Mouse (Mus musculus): ENCODE results near the gene Prpf8. TPM values are rescaled to one million over a fixed set of nuclear protein-coding genes. Genes with fewer than 3 reads are reported as not detected.

Prpf8 gene
- polyA plus RNA-seq, 1 experiment from 2014 or later = 105 TPM

GRCm38 (mm10) chr11:75536255-75537024 lies 49.8 kb downstream of the Prpf8 start:
- Histone ChIP-seq H3K9me3 (ENCODE audit: control insufficient read depth, low read length) (no peaks in the 10 kb centered on the region), H3K36me3 (ENCODE audit: control insufficient read depth, insufficient read depth, low read length) (no peaks in the 10 kb centered on the region), H3K4me1 (replicated peaks; ENCODE audit: control insufficient read depth, insufficient read depth, low read length) (peaks cover 34% of the 10 kb centered on the region), H3K9ac (ENCODE audit: low read depth, low read length) (no peak overlapping the region), H3K27me3 (replicated peaks; ENCODE audit: control insufficient read depth, insufficient read depth, low read length) (no peaks in the 10 kb centered on the region), H3K4me3 (ENCODE audit: low read depth, low read length) (no peak overlapping the region), H3K4me2 (no peak overlapping the region), H3K27ac (ENCODE audit: low read depth, low read length) (no peak overlapping the region)
- no peak for ATAC-seq (replicated peaks; ENCODE audit: low FRiP score)
- WGBS = 87% methylated on average over 12 of the region's 12 CpGs
- no peak for DNase-seq (ENCODE audit: low spot score)

DNA sequence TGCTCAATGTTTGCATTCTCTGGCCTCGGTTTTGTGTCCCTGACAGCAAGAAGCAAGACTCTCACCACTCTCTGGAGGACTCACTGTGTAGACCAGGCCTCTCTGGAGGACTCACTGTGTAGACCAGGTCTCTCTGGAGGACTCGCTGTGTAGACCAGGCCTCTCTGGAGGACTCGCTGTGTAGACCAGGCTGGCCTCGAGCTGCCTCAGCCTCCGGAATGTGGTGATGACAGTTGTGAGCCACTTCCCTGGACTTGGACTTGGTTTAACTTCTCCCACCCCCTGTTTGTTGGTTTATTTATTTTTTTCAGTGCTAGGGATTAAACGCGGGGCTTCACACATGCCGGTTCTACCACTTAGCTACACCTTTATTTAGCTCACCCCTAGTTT lies 50.4 kb downstream of the Prpf8 start:
- no peaks in the 10 kb centered on the region for H3K36me3 ChIP-seq (ENCODE audit: control insufficient read depth, insufficient read depth, low read length)
- H3K4me3 ChIP-seq (ENCODE audit: low read depth, low read length) = no peak overlapping the region
- no peak overlapping the region for H3K4me2 ChIP-seq
- H3K4me1 ChIP-seq (replicated peaks; ENCODE audit: control insufficient read depth, insufficient read depth, low read length) = peaks cover 34% of the 10 kb centered on the region
- H3K9me3 ChIP-seq (ENCODE audit: control insufficient read depth, low read length) = no peaks in the 10 kb centered on the region
- H3K27me3 ChIP-seq (replicated peaks; ENCODE audit: control insufficient read depth, insufficient read depth, low read length) = no peaks in the 10 kb centered on the region
- no peak overlapping the region for H3K27ac ChIP-seq (ENCODE audit: low read depth, low read length)
- WGBS = 81% methylated on average over 8 of the region's 8 CpGs
- H3K9ac ChIP-seq (ENCODE audit: low read depth, low read length) = no peak overlapping the region
- DNase-seq (ENCODE audit: low spot score) (no peak), ATAC-seq (replicated peaks; ENCODE audit: low FRiP score) (no peak)

DNA sequence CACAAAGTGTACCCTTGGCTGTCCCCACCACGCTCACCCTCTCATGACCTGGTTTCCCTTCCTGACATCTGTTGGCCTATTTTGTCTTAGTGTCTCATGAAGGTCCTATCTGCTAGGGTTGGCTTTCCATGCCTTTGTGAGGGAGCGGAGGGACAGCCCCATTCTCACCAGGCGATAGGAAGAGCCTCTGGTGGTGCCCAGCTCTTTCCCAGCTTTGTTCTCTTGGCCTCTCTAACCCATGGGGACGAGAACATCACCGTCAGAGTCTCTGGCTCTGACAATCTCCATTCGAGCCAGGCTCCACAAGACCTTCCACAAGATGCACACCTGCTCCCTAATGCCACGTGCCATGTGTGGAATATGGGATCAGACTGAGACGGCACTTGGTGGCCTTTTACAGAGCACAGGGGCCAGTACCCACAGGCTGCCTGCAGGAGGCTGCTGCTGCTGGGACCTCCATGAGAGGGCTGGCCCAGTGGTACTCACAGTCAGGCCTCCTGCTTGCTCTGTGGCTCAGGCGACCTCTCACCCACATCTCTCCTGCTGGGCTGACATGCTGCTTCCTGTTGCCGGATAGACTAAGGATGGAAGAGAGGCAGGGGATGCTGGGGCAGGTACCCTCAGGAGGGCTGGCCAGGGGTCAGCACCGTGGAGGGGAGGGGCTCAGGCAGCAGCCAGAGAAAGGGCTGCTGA lies 51.0 kb downstream of the Prpf8 start:
- Histone ChIP-seq H3K9me3 (ENCODE audit: control insufficient read depth, low read length) (no peaks in the 10 kb centered on the region), H3K4me1 (replicated peaks; ENCODE audit: control insufficient read depth, insufficient read depth, low read length) (peaks cover 34% of the 10 kb centered on the region), H3K36me3 (ENCODE audit: control insufficient read depth, insufficient read depth, low read length) (no peaks in the 10 kb centered on the region), H3K27ac (ENCODE audit: low read depth, low read length) (peak overlapping the region; percentile 11; the same call in 1 of the 2 replicates), H3K4me3 (ENCODE audit: low read depth, low read length) (no peak overlapping the region), H3K4me2 (peak overlapping the region; percentile 5), H3K9ac (ENCODE audit: low read depth, low read length) (no peak overlapping the region), H3K27me3 (replicated peaks; ENCODE audit: control insufficient read depth, insufficient read depth, low read length) (no peaks in the 10 kb centered on the region)
- no peak for ATAC-seq (replicated peaks; ENCODE audit: low FRiP score)
- 61% methylated on average over 11 of the region's 11 CpGs for WGBS
- no peak for DNase-seq (ENCODE audit: low spot score)

GRCm38 (mm10) chr11:75538184-75538969 lies 51.8 kb downstream of the Prpf8 start:
- Histone ChIP-seq H3K9ac (ENCODE audit: low read depth, low read length) (no peak overlapping the region; the same call in 1 of the 2 replicates), H3K9me3 (ENCODE audit: control insufficient read depth, low read length) (no peaks in the 10 kb centered on the region), H3K4me3 (ENCODE audit: low read depth, low read length) (no peak overlapping the region), H3K36me3 (ENCODE audit: control insufficient read depth, insufficient read depth, low read length) (no peaks in the 10 kb centered on the region), H3K4me1 (replicated peaks; ENCODE audit: control insufficient read depth, insufficient read depth, low read length) (peaks cover 34% of the 10 kb centered on the region), H3K27ac (ENCODE audit: low read depth, low read length) (peak overlapping the region; percentile 11; the same call in 1 of the 2 replicates), H3K27me3 (replicated peaks; ENCODE audit: control insufficient read depth, insufficient read depth, low read length) (no peaks in the 10 kb centered on the region), H3K4me2 (peak overlapping the region; percentile 5)
- ATAC-seq (replicated peaks; ENCODE audit: low FRiP score) = no peak; the same call in 1 of the 2 replicates
- no peak for DNase-seq (ENCODE audit: low spot score)
- 67% methylated on average over 9 of the region's 9 CpGs for WGBS

DNA sequence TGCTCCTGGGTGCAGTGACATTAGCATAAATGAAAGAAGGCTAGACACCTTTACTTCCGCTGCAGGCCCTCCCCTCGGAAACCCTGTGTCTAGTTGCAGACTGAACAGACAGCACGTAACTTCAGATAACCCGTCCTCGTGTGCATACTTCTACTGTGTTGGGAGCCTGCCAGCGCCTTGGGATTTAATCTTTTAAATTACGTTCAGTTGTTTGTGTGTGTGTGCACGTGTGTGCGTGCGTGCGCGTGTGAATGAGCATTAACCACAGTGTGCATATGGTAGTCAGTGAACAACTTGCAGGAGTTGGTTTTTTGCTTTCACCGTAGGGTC lies 52.3 kb downstream of the Prpf8 start:
- no peaks in the 10 kb centered on the region for H3K36me3 ChIP-seq (ENCODE audit: control insufficient read depth, insufficient read depth, low read length)
- no peaks in the 10 kb centered on the region for H3K9me3 ChIP-seq (ENCODE audit: control insufficient read depth, low read length)
- H3K27me3 ChIP-seq (replicated peaks; ENCODE audit: control insufficient read depth, insufficient read depth, low read length) = no peaks in the 10 kb centered on the region
- H3K4me1 ChIP-seq (replicated peaks; ENCODE audit: control insufficient read depth, insufficient read depth, low read length) = peaks cover 34% of the 10 kb centered on the region
- ATAC-seq (replicated peaks; ENCODE audit: low FRiP score) = no peak
- DNase-seq (ENCODE audit: low spot score) = no peak
- no peak overlapping the region for H3K27ac ChIP-seq (ENCODE audit: low read depth, low read length)
- no peak overlapping the region; the same call in 1 of the 2 replicates for H3K9ac ChIP-seq (ENCODE audit: low read depth, low read length)
- no peak overlapping the region for H3K4me2 ChIP-seq
- H3K4me3 ChIP-seq (ENCODE audit: low read depth, low read length) = no peak overlapping the region
- 79% methylated on average over 13 of the region's 13 CpGs for WGBS

DNA sequence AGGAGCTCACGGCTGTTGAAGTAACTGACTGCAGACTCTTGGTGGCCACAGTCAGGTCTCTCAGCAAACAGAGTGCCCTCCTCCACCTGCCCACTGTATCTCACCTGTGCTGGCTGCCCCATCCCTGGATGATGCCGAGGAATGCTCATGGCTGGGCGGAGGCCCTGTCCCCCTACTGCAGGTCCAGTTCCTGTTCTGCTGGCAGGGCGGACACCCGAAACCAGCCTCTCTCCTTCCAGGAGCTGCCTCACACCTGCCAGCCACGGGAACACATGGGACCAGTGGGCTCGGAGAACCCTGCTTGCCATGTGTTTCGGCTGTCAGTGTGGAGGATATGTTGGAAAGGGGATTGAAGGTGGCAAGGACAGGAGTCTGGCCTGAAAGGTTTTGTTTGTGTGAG lies 53.6 kb downstream of the Prpf8 start:
- Histone ChIP-seq H3K9me3 (ENCODE audit: control insufficient read depth, low read length) (no peaks in the 10 kb centered on the region), H3K4me2 (no peak overlapping the region), H3K4me3 (ENCODE audit: low read depth, low read length) (no peak overlapping the region), H3K9ac (ENCODE audit: low read depth, low read length) (no peak overlapping the region), H3K4me1 (replicated peaks; ENCODE audit: control insufficient read depth, insufficient read depth, low read length) (peaks cover 24% of the 10 kb centered on the region), H3K27me3 (replicated peaks; ENCODE audit: control insufficient read depth, insufficient read depth, low read length) (no peaks in the 10 kb centered on the region), H3K27ac (ENCODE audit: low read depth, low read length) (peak overlapping the region; percentile 71; the same call in 1 of the 2 replicates), H3K36me3 (ENCODE audit: control insufficient read depth, insufficient read depth, low read length) (no peaks in the 10 kb centered on the region)
- DNase-seq (ENCODE audit: low spot score) (no peak), ATAC-seq (replicated peaks; ENCODE audit: low FRiP score) (no peak)
- WGBS = 83% methylated on average over 8 of the region's 8 CpGs

- H3K4me3 ChIP-seq (ENCODE audit: low read depth, low read length) = no peak overlapping the region
- H3K27ac ChIP-seq (ENCODE audit: low read depth, low read length) = peak overlapping the region; percentile 71
- no peaks in the 10 kb centered on the region for H3K9me3 ChIP-seq (ENCODE audit: control insufficient read depth, low read length)
- H3K27me3 ChIP-seq (replicated peaks; ENCODE audit: control insufficient read depth, insufficient read depth, low read length) = no peaks in the 10 kb centered on the region
- 0 out of 2 replicates have a peak, but pooled peaks have one; percentile 22 for ATAC-seq (replicated peaks; ENCODE audit: low FRiP score)
- DNase-seq (ENCODE audit: low spot score) = no peak
- peaks cover 20% of the 10 kb centered on the region for H3K4me1 ChIP-seq (replicated peaks; ENCODE audit: control insufficient read depth, insufficient read depth, low read length)
- WGBS = 52% methylated on average over 19 of the region's 19 CpGs
- H3K36me3 ChIP-seq (ENCODE audit: control insufficient read depth, insufficient read depth, low read length) = no peaks in the 10 kb centered on the region
- H3K9ac ChIP-seq (ENCODE audit: low read depth, low read length) = no peak overlapping the region
- H3K4me2 ChIP-seq = peak overlapping the region; percentile 28
Observed at GRCm38 (mm10) chr11:75540710-75541581, 54.3 kb downstream of the Prpf8 start.

DNA sequence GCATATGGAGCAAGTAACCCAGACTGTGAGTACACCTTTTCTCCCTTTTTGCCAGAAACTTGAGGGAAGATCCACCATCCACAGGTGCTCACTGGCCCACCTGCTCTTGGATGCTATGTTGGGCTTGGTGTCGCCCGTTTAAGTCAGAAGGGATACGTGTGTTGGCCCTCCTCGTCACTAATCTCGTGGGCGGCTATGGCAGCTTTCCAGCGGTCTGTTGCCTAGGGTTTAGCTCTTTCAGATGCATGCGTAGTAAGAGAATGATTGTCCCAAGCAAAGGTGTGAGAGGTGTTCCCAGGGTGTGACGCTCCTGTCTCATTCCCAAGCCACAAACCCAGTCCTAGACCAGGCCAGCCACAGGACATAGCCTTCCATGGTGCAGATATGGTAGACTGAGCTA lies 58.1 kb downstream of the Prpf8 start:
- no peaks in the 10 kb centered on the region for H3K27me3 ChIP-seq (replicated peaks; ENCODE audit: control insufficient read depth, insufficient read depth, low read length)
- 87% methylated on average over 9 of the region's 9 CpGs for WGBS
- ATAC-seq (replicated peaks; ENCODE audit: low FRiP score) = no peak
- H3K9me3 ChIP-seq (ENCODE audit: control insufficient read depth, low read length) = no peaks in the 10 kb centered on the region
- H3K4me3 ChIP-seq (ENCODE audit: low read depth, low read length) = no peak overlapping the region
- no peak overlapping the region for H3K27ac ChIP-seq (ENCODE audit: low read depth, low read length)
- no peak overlapping the region for H3K4me2 ChIP-seq
- no peak for DNase-seq (ENCODE audit: low spot score)
- H3K9ac ChIP-seq (ENCODE audit: low read depth, low read length) = no peak overlapping the region
- H3K4me1 ChIP-seq (replicated peaks; ENCODE audit: control insufficient read depth, insufficient read depth, low read length) = peaks cover 16% of the 10 kb centered on the region
- H3K36me3 ChIP-seq (ENCODE audit: control insufficient read depth, insufficient read depth, low read length) = no peaks in the 10 kb centered on the region
